Mouse (Mus musculus): ENCODE measurements around the gene Cdv3. TPM values are rescaled to one million over a fixed set of nuclear protein-coding genes. Genes with fewer than 3 reads are reported as not detected.

The Cdv3 gene
- polyA plus RNA-seq, 1 experiment from 2014 or later, result 94.0 TPM

DNA sequence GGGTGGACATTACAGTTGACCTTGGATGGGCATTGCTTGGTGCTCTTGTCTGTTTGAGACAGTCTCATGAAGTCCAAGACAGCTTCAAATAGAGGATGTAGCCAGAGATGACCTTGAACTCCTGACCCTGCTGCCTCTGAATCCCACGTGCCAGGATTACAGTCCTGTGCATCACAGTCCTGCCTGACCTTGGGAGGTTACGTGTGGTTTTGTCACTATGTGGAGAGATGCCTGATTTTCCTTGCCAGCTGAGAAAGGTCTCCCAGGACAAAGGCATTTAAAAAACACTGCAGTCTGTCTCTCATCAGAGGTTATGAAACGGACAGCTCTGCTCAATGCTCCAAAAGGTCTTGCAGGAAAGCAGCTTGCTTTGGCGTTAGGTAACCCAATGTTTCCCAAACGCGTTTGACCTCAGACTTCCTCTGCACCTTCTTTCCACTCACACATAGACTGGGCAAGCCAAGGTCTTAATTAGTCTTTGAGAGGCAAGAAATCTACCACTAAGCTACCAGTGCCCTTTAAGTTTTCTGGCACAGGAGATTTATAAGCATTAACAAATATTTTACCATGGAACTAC, 26.2 kb upstream of the Cdv3 start:
- WGBS, result 60% methylated on average over 6 of the region's 6 CpGs
- ATAC-seq (ENCODE audit: low read depth) (no peak), DNase-seq (ENCODE audit: low spot score) (no peak)
- Histone ChIP-seq H3K4me1 (ENCODE audit: control insufficient read depth, insufficient read depth, low read length) (peaks cover 10% of the 10 kb centered on the region), H3K27ac (replicated peaks; ENCODE audit: low read depth, low read length) (no peak overlapping the region), H3K4me3 (ENCODE audit: low read depth, low read length) (no peak overlapping the region), H3K27me3 (replicated peaks; ENCODE audit: control insufficient read depth, insufficient read depth, low read length) (no peaks in the 10 kb centered on the region), H3K4me2 (ENCODE audit: low read depth, low read length) (no peak overlapping the region), H3K9ac (ENCODE audit: low read depth, low read length) (no peak overlapping the region), H3K36me3 (ENCODE audit: control insufficient read depth, insufficient read depth, low read length) (no peaks in the 10 kb centered on the region), H3K9me3 (ENCODE audit: control insufficient read depth, low read length) (no peaks in the 10 kb centered on the region)

DNA sequence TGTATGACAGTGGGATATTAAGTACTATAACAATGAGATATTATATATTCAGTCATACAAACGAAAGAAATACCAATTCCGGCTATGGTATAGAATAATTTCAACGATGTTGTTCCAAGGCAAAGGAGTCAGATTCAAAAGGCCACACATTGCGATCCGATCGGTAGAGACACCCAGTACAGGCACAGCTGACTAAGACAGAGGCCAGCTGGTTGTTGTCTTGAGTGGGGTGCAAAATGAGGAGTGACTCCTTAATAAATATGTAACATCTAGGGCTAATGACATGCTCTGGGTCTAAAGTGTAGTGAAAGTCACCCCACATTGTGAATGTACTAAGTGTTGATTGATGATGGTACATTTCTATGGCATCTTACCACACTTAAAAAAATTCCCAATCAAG, 23.6 kb upstream of the Cdv3 start:
- Histone ChIP-seq H3K27ac (replicated peaks; ENCODE audit: low read depth, low read length) (no peak overlapping the region), H3K9ac (ENCODE audit: low read depth, low read length) (no peak overlapping the region), H3K9me3 (ENCODE audit: control insufficient read depth, low read length) (no peaks in the 10 kb centered on the region), H3K4me3 (ENCODE audit: low read depth, low read length) (no peak overlapping the region), H3K4me1 (ENCODE audit: control insufficient read depth, insufficient read depth, low read length) (peaks cover 15% of the 10 kb centered on the region), H3K4me2 (ENCODE audit: low read depth, low read length) (no peak overlapping the region), H3K27me3 (replicated peaks; ENCODE audit: control insufficient read depth, insufficient read depth, low read length) (no peaks in the 10 kb centered on the region), H3K36me3 (ENCODE audit: control insufficient read depth, insufficient read depth, low read length) (no peaks in the 10 kb centered on the region)
- no peak for DNase-seq (ENCODE audit: low spot score)
- no peak for ATAC-seq (ENCODE audit: low read depth)
- WGBS, result 93% methylated on average over 6 of the region's 6 CpGs

GRCm38 (mm10) chr9:103387011-103387653, 21.5 kb upstream of the Cdv3 start:
- Histone ChIP-seq H3K4me1 (ENCODE audit: control insufficient read depth, insufficient read depth, low read length) (peaks cover 15% of the 10 kb centered on the region), H3K4me3 (ENCODE audit: low read depth, low read length) (no peak overlapping the region), H3K9ac (ENCODE audit: low read depth, low read length) (no peak overlapping the region), H3K27ac (replicated peaks; ENCODE audit: low read depth, low read length) (peak overlapping the region; percentile 55; the same call in 1 of the 2 replicates), H3K9me3 (ENCODE audit: control insufficient read depth, low read length) (no peaks in the 10 kb centered on the region), H3K27me3 (replicated peaks; ENCODE audit: control insufficient read depth, insufficient read depth, low read length) (no peaks in the 10 kb centered on the region), H3K36me3 (ENCODE audit: control insufficient read depth, insufficient read depth, low read length) (no peaks in the 10 kb centered on the region), H3K4me2 (ENCODE audit: low read depth, low read length) (no peak overlapping the region; the same call in 1 of the 2 replicates)
- WGBS, result 51% methylated on average over 10 of the region's 10 CpGs
- peak; percentile 55 for DNase-seq (ENCODE audit: low spot score)
- ATAC-seq (ENCODE audit: low read depth), result peak; percentile 45; the same call in 1 of the 2 replicates

DNA sequence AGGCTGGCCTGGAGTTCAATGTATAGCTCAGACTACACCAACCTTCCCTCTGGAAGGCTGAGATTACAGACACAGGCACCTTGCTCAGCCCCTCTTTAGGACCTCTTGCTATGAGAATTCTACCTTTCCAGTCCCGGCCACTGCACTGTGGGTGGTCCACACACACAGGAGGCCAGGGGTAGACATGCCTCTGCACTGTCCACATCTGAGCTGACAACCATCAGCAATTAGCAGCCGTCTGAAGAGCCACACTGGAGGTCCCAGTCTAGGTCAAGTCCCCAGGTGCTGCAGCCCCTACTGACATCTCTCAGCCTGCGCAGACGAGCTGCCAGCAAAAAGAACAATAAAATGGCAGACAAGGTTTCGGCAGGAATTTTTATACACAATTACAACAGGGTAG, 20.9 kb upstream of the Cdv3 start:
- WGBS, result 26% methylated on average over 5 of the region's 5 CpGs
- DNase-seq (ENCODE audit: low spot score) (no peak), ATAC-seq (ENCODE audit: low read depth) (no peak)
- peaks cover 15% of the 10 kb centered on the region for H3K4me1 ChIP-seq (ENCODE audit: control insufficient read depth, insufficient read depth, low read length)
- H3K4me3 ChIP-seq (ENCODE audit: low read depth, low read length), result no peak overlapping the region
- H3K27ac ChIP-seq (replicated peaks; ENCODE audit: low read depth, low read length), result 0 out of 2 replicates have a peak overlapping the region, but pooled peaks have one; percentile 28
- H3K4me2 ChIP-seq (ENCODE audit: low read depth, low read length), result no peak overlapping the region
- H3K9ac ChIP-seq (ENCODE audit: low read depth, low read length), result no peak overlapping the region
- H3K9me3 ChIP-seq (ENCODE audit: control insufficient read depth, low read length), result no peaks in the 10 kb centered on the region
- no peaks in the 10 kb centered on the region for H3K36me3 ChIP-seq (ENCODE audit: control insufficient read depth, insufficient read depth, low read length)
- no peaks in the 10 kb centered on the region for H3K27me3 ChIP-seq (replicated peaks; ENCODE audit: control insufficient read depth, insufficient read depth, low read length)

DNA sequence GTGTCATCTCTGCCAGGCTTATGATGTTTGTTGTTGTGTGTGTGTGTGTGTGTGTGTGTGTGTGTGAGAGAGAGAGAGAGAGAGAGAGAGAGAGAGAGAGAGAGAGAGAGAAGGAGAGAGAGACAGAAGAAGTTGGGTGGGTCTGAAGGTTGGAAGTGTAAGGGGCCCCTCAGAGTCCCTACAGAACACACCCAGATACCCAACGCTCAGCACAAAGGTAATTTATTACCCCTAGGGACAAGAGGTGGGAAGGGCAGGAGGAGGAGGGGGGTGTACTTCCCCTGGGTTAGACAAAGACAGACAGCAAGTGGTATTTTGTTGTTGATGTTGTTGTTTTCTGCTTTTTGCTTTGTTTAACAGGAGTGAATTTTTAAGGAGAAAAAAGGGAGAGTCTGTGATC, 20.0 kb upstream of the Cdv3 start:
- H3K9ac ChIP-seq (ENCODE audit: low read depth, low read length), result no peak overlapping the region
- no peaks in the 10 kb centered on the region for H3K9me3 ChIP-seq (ENCODE audit: control insufficient read depth, low read length)
- H3K4me1 ChIP-seq (ENCODE audit: control insufficient read depth, insufficient read depth, low read length), result peaks cover 15% of the 10 kb centered on the region
- no peak overlapping the region for H3K4me3 ChIP-seq (ENCODE audit: low read depth, low read length)
- no peak overlapping the region for H3K4me2 ChIP-seq (ENCODE audit: low read depth, low read length)
- no peaks in the 10 kb centered on the region for H3K27me3 ChIP-seq (replicated peaks; ENCODE audit: control insufficient read depth, insufficient read depth, low read length)
- H3K36me3 ChIP-seq (ENCODE audit: control insufficient read depth, insufficient read depth, low read length), result no peaks in the 10 kb centered on the region
- DNase-seq (ENCODE audit: low spot score), result no peak
- WGBS, result 33% methylated on average over 1 of the region's 1 CpGs
- ATAC-seq (ENCODE audit: low read depth), result no peak; the same call in 1 of the 2 replicates
- no peak overlapping the region for H3K27ac ChIP-seq (replicated peaks; ENCODE audit: low read depth, low read length)

GRCm38 (mm10) chr9:103384141-103384796, 18.6 kb upstream of the Cdv3 start:
- Histone ChIP-seq H3K36me3 (ENCODE audit: control insufficient read depth, insufficient read depth, low read length) (no peaks in the 10 kb centered on the region), H3K9ac (ENCODE audit: low read depth, low read length) (no peak overlapping the region), H3K27me3 (replicated peaks; ENCODE audit: control insufficient read depth, insufficient read depth, low read length) (no peaks in the 10 kb centered on the region), H3K9me3 (ENCODE audit: control insufficient read depth, low read length) (no peaks in the 10 kb centered on the region), H3K27ac (replicated peaks; ENCODE audit: low read depth, low read length) (no peak overlapping the region), H3K4me1 (ENCODE audit: control insufficient read depth, insufficient read depth, low read length) (peaks cover 15% of the 10 kb centered on the region), H3K4me2 (ENCODE audit: low read depth, low read length) (no peak overlapping the region), H3K4me3 (ENCODE audit: low read depth, low read length) (no peak overlapping the region)
- ATAC-seq (ENCODE audit: low read depth) (no peak), DNase-seq (ENCODE audit: low spot score) (no peak)
- 70% methylated on average over 4 of the region's 4 CpGs for WGBS

DNA sequence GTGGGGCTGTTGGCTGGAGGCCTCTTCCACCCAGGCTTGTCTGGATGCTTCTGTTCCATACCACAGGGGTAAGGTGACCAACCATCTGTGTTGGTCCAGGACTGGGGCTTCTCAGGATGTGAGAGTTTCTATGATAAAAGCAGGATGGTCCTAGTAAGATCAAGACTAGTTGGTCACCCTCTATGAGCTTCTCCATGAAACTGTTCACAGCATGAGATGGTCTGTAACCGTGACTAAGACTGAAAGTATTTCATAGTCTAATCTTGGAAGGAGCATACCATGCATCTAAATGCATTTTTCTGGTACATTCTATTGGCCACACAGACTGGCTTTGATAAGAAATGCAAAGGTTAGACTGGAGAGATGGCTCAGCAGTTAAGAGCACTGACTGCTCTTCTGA, 17.9 kb upstream of the Cdv3 start:
- peaks cover 15% of the 10 kb centered on the region for H3K4me1 ChIP-seq (ENCODE audit: control insufficient read depth, insufficient read depth, low read length)
- no peaks in the 10 kb centered on the region for H3K27me3 ChIP-seq (replicated peaks; ENCODE audit: control insufficient read depth, insufficient read depth, low read length)
- ATAC-seq (ENCODE audit: low read depth) (no peak), DNase-seq (ENCODE audit: low spot score) (no peak)
- no peak overlapping the region for H3K4me2 ChIP-seq (ENCODE audit: low read depth, low read length)
- 0 out of 2 replicates have a peak overlapping the region, but pooled peaks have one; percentile 10 for H3K27ac ChIP-seq (replicated peaks; ENCODE audit: low read depth, low read length)
- H3K9ac ChIP-seq (ENCODE audit: low read depth, low read length), result no peak overlapping the region
- H3K9me3 ChIP-seq (ENCODE audit: control insufficient read depth, low read length), result no peaks in the 10 kb centered on the region
- no peak overlapping the region for H3K4me3 ChIP-seq (ENCODE audit: low read depth, low read length)
- WGBS, result 100% methylated on average over 1 of the region's 1 CpGs
- H3K36me3 ChIP-seq (ENCODE audit: control insufficient read depth, insufficient read depth, low read length), result no peaks in the 10 kb centered on the region

- Histone ChIP-seq H3K4me2 (ENCODE audit: low read depth, low read length) (no peak overlapping the region), H3K27me3 (replicated peaks; ENCODE audit: control insufficient read depth, insufficient read depth, low read length) (no peaks in the 10 kb centered on the region), H3K27ac (replicated peaks; ENCODE audit: low read depth, low read length) (0 out of 2 replicates have a peak overlapping the region, but pooled peaks have one; percentile 10), H3K9ac (ENCODE audit: low read depth, low read length) (no peak overlapping the region), H3K4me1 (ENCODE audit: control insufficient read depth, insufficient read depth, low read length) (peaks cover 15% of the 10 kb centered on the region), H3K9me3 (ENCODE audit: control insufficient read depth, low read length) (no peaks in the 10 kb centered on the region), H3K36me3 (ENCODE audit: control insufficient read depth, insufficient read depth, low read length) (no peaks in the 10 kb centered on the region), H3K4me3 (ENCODE audit: low read depth, low read length) (no peak overlapping the region)
- WGBS, result 29% methylated on average over 6 of the region's 6 CpGs
- DNase-seq (ENCODE audit: low spot score) (peak; percentile 63), ATAC-seq (ENCODE audit: low read depth) (peak; percentile 56; the same call in 1 of the 2 replicates)
Measured at GRCm38 (mm10) chr9:103382989-103383388, 17.3 kb upstream of the Cdv3 start.

Data from embryonic facial prominence, embryonic 14.5 days (tissue).